Mouse (Mus musculus) spleen, adult 2 months (tissue): Measurements from ENCODE around the gene D17H6S53E. TPM values are rescaled to one million over a fixed set of nuclear protein-coding genes. Genes with fewer than 3 reads are reported as not detected.

Experiments used
- DNase-seq, 2 experiments: peaks; one replicate each; pipeline versions ENCODE4 v3.0.0 to v3.0.0-alpha.2; 2012 to 2021; ENCODE audit warnings: low spot score in 2 of 2, low read depth in 1 of 2
- H3K27ac ChIP-seq: fragments of 200-500 bp; 2 replicates; pipeline ENCODE4 v1.5.1; 2012; ENCODE audit warnings: low read length, inconsistent platforms; ENCODE audit not compliant: insufficient read depth
- H3K27me3 ChIP-seq: fragments of 200-500 bp; 2 replicates; pipeline ENCODE4 v1.6.1; 2012; ENCODE audit warnings: mild to moderate bottlenecking, moderate library complexity, low read length, inconsistent platforms; ENCODE audit not compliant: control insufficient read depth, insufficient read depth
- H3K36me3 ChIP-seq: fragments of 200-500 bp; 2 replicates; pipeline ENCODE4 v1.6.1; 2012; ENCODE audit warnings: mild to moderate bottlenecking, low read length, inconsistent platforms; ENCODE audit not compliant: control insufficient read depth, insufficient read depth
- H3K4me1 ChIP-seq: fragments of 200-500 bp; 2 replicates; pipeline ENCODE4 v1.6.1; 2011; ENCODE audit warnings: inconsistent platforms; ENCODE audit not compliant: control insufficient read depth, insufficient read depth, insufficient read length
- H3K4me3 ChIP-seq: fragments of 200-500 bp; 2 replicates; pipeline ENCODE4 v1.5.1; 2011; ENCODE audit warnings: mild to moderate bottlenecking, inconsistent platforms; ENCODE audit not compliant: insufficient read depth, insufficient read length; ENCODE audit errors: extremely low read depth
- CTCF ChIP-seq: fragments of 200-500 bp; IDR thresholded peaks from 2 replicates; pipeline ENCODE4 v1.5.1; 2011; ENCODE audit warnings: mild to moderate bottlenecking, inconsistent platforms; ENCODE audit not compliant: insufficient read depth, insufficient read length, insufficient replicate concordance; ENCODE audit errors: extremely low read depth
- POLR2A ChIP-seq: fragments of 200-500 bp; IDR thresholded peaks from 2 replicates; pipeline ENCODE4 v1.6.1; 2011; ENCODE audit warnings: low read depth, low read length, inconsistent platforms
- WGBS: fragments of 180-500 bp; shearing (Covaris S2); methylation state at CpG from one replicate; pipeline ENCODE4 v1.1.7; 2018; 5-methylcytosine and 5-hydroxymethylcytosine counted together
- polyA plus RNA-seq: library from polyadenylated mRNA; depleted of rRNA; stranded (reverse); fragments of >200 nt; gene quantifications from 2 replicates; pipeline ENCODE4 v1.2.3, GENCODE M21; 2012

Gene D17H6S53E
- polyA plus RNA-seq, 1 experiment = 10.0 TPM

- no peak overlapping the region for H3K4me3 ChIP-seq
- H3K4me1 ChIP-seq = peaks cover 6% of the 10 kb centered on the region; the same call in 1 of the 2 replicates
- no peaks in the 10 kb centered on the region for H3K27me3 ChIP-seq
- TF ChIP-seq CTCF (no peak), POLR2A (no peak)
- DNase-seq = no peak
- H3K36me3 ChIP-seq = peaks cover 47% of the 10 kb centered on the region
- 80% methylated on average over 14 of the region's 14 CpGs for WGBS
- H3K27ac ChIP-seq = no peak overlapping the region
Measured at GRCm38 (mm10) chr17:35162121-35162520, 35.9 kb downstream of the D17H6S53E start.

GRCm38 (mm10) chr17:35162730-35163129 is 36.6 kb downstream of the D17H6S53E start:
- 53% methylated on average over 12 of the region's 12 CpGs for WGBS

GRCm38 (mm10) chr17:35163326-35164081 is 37.3 kb downstream of the D17H6S53E start:
- H3K27me3 ChIP-seq = no peaks in the 10 kb centered on the region
- TF ChIP-seq CTCF = no peak
- no peak for DNase-seq
- WGBS = 8% methylated on average over 8 of the region's 8 CpGs
- H3K36me3 ChIP-seq = peaks cover 34% of the 10 kb centered on the region
- peak overlapping the region; percentile 86; the same call in 1 of the 2 replicates for H3K27ac ChIP-seq
- H3K4me3 ChIP-seq = peak overlapping the region; percentile 84
- peaks cover 6% of the 10 kb centered on the region; the same call in 1 of the 2 replicates for H3K4me1 ChIP-seq

More at GRCm38 (mm10) chr17:35162730-35163129, 36.6 kb downstream of the D17H6S53E start:
- Histone ChIP-seq H3K4me1 (peaks cover 6% of the 10 kb centered on the region; the same call in 1 of the 2 replicates), H3K27me3 (no peaks in the 10 kb centered on the region), H3K4me3 (no peak overlapping the region), H3K27ac (no peak overlapping the region), H3K36me3 (peaks cover 41% of the 10 kb centered on the region)
- no peak for DNase-seq
- TF ChIP-seq POLR2A (no peak), CTCF (no peak)

GRCm38 (mm10) chr17:35164218-35164567 is 38.0 kb downstream of the D17H6S53E start:
- DNase-seq = no peak
- Histone ChIP-seq H3K27ac (peak overlapping the region; percentile 86), H3K27me3 (no peaks in the 10 kb centered on the region), H3K36me3 (peaks cover 28% of the 10 kb centered on the region), H3K4me3 (peak overlapping the region; percentile 84), H3K4me1 (peaks cover 9% of the 10 kb centered on the region; the same call in 1 of the 2 replicates)
- 0% methylated on average over 21 of the region's 28 CpGs for WGBS
- TF ChIP-seq CTCF (no peak), POLR2A (no peak)

- Histone ChIP-seq H3K36me3 (peaks cover 22% of the 10 kb centered on the region), H3K4me3 (peak within 1 kb of the TSS; percentile 90), H3K4me1 (peaks cover 9% of the 10 kb centered on the region; the same call in 1 of the 2 replicates), H3K27me3 (no peaks in the 10 kb centered on the region), H3K27ac (peak within 1 kb of the TSS; percentile 100)
- no peak for TF ChIP-seq CTCF
- TF ChIP-seq POLR2A = peak; percentile 78
- under 1% methylated on average over 72 of the region's 89 CpGs for WGBS
- DNase-seq = peak; percentile 95 to 99
Measured at GRCm38 (mm10) chr17:35164568-35165450, 38.6 kb downstream of the D17H6S53E start, which contains the start of gene Prrc2a. Gene Prrc2a, minus strand, starts transcription at chr17:35164897.

GRCm38 (mm10) chr17:35165451-35166155 is 39.4 kb downstream of the D17H6S53E start:
- peak overlapping the region; percentile 100 for H3K27ac ChIP-seq
- H3K4me1 ChIP-seq = peaks cover 9% of the 10 kb centered on the region; the same call in 1 of the 2 replicates
- peaks cover 14% of the 10 kb centered on the region for H3K36me3 ChIP-seq
- H3K27me3 ChIP-seq = no peaks in the 10 kb centered on the region
- 23% methylated on average over 12 of the region's 12 CpGs for WGBS
- H3K4me3 ChIP-seq = peak overlapping the region; percentile 90; the same call in 1 of the 2 replicates
- DNase-seq = no peak
- TF ChIP-seq POLR2A (no peak), CTCF (no peak)
